Mouse (Mus musculus): ENCODE data around the gene Dnase1. TPM values are rescaled to one million over a fixed set of nuclear protein-coding genes. Genes with fewer than 3 reads are reported as not detected.
"Not testable (repeated sequence)": the region's sequence is repeated elsewhere in the genome, so short reads cannot be mapped to it uniquely, and the experiment has no call there.

Dnase1 gene
- total RNA-seq, 2 experiments from 2014 or later: not detected

DNA sequence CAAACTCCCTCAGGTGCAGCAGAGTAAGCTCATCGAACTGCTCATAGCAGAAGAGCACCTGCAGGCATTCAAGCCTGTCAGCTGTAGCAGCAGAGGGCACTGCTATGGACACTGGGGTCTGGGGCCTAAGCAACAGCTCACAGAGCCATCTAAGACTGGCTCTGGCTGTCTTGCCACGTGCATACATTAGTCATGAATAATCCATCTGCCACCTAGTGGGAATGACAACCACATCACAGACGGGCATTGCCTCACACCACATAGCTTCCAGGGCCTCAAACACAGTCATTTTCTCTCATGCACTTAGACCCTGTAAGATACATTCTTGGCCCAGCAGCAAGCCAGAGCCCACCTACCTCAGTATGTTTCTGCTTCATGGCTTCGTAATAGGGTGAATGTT lies 8.8 kb downstream of the Dnase1 start:
- no peak for DNase-seq

DNA sequence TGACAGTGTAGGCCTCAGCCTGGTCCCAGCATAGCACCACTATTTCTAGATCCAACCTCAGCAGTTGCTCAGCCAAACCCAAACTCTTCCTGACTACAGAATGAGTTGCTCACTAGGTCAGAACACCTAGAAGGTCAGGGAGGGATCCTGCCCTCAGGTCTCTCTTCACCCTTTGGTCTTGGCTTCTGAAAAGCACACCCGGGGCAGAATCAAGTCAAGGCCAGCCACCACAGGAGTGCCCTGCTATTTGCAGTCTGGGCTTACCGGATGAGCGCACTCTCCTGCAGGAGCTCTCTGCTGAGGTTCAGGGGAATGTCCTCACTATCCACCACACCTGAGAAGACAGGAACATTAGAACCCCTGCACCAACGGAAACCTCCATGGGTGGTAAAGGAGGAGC lies 15.9 kb downstream of the Dnase1 start:
- no peak for DNase-seq

DNA sequence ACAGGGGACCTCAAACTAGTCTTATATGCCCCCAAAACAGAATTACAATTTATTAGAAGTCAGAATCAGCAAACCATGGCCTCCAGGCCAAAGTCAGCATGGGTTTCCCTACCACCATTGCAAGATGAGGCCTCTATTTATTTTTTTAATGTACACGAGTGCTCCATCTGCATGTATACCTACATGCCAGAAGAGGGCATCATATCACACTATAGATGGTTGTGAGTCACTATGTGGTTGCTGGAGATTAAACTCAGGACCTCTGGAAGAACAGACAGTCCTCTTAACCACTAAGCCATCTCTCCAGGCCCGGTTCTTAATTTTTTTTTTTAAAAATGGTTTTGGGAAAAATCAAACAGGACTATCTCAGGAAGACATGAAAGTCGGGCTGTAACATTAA lies 17.1 kb downstream of the Dnase1 start:
- DNase-seq: no peak

DNA sequence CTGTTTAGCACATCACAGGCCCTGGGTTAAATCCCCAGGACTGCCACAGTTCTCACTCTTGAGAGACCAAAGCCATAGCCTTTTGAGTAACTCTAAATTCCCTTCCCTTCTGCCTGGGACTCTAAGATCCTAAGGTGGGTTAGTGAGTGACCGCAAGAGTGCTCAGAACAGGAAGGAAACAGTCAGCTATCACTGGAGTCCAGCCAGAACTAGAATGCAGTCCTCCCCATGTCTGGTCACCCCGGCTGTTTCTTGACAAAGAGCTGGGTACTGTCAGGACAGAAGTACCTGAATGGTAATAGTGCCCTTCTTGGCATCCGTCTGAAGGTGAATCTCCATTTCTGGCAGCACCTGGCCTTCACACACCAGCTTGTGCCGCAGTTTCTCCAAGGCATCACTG lies 28.2 kb downstream of the Dnase1 start:
- DNase-seq: no peak

DNA sequence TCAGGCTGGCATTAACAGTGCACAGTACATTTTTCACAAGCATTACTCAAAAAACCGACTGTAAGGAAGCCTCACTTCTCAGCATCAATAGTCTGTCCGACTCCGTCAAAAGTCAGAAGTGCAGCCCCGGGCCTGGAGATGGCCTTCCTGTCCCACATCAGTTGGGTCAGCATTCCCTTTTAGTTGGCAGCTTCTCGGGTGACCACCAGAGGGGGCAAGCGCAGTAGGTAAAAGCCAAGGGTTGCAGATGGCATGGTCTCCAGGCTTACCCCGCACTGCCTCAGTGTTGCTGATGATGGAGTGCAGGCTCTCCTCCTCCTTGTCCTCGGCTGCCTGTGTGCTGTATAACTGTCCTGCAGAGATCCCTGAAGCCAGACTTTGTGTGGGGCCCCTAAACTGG lies 31.8 kb downstream of the Dnase1 start:
- DNase-seq: peak; percentile 56

DNA sequence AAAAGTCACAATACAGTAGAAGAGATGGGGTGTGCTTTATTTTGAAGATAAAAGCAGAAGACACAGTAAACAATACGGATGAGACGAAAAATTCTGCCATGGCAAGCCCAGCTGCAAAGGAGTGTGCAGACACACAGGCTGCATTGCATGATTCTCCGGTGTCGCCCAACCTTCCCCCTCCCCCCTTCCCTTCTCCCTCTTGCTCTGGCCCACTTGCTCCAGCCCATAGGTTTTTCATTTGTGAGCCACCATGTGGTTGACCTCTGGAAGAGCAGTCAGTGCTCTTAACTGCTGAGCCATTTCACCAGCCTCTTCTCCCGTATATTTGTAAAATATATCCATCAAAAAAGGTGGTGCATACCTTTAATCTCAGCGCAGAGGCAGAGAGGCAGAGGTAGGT lies 37.6 kb downstream of the Dnase1 start:
- no peak for DNase-seq

DNA sequence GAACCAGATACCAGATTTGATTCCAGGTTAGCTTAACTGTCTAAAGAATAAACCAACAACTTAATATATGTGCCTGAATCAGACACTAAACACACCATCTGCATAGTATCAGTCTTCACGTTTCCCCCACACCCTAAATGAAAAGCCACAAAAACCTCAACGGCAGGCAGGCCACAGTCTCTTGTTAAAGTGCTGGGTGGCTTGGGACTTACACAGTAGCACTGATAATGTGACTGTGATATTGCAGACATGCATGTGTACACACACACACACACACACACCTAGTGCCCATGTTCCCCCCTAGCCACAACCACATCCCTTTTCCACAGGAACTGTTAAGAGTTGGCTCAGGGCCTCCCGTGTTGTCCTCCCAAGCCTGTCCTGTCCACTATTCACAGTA lies 38.1 kb downstream of the Dnase1 start:
- no peak for DNase-seq

GRCm38 (mm10) chr16:4077384-4078061 lies 40.8 kb downstream of the Dnase1 start, which contains the start of gene Trap1:
Trap1 (minus strand) TSS chr16:4077827.
- peak; percentile 95 for DNase-seq

DNA sequence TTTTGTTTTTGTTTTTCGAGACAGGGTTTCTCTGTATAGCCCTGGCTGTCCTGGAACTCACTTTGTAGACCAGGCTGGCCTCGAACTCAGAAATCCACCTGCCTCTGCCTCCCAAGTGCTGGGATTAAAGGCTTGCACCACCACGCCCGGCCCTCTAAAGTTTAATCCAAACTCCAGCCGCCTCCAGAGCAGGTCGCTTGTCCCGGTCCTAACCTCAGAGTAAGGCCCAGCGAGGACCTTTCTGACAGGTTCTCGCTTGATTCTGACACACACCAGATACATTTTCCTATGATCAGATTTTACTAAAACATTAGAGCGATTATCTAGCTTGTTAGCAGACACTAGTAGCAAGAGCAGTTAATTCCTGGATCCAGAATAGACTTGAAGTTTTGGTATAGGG lies 41.6 kb downstream of the Dnase1 start:
- not testable (repeated sequence) for DNase-seq

DNA sequence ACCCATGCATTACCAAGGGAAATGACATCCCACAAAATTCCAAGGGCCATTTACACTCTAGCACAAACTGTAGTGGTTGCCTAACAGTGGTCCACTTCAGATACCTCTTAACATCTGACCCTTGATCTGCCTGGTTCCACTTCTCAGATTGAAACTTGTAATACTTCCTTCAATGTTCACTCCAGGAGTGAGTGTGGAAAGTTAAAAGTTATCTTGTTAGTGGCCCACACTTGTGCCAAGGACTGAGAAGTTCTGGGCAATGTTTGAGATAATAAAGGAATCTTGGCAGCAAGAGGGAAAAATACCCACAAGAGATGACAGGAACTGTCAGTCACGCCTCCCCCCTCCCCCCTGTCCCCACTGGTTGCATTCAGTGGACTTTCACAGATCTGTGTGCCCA lies 42.9 kb downstream of the Dnase1 start:
- no peak for DNase-seq

GRCm38 (mm10) chr16:4080419-4080818 lies 43.7 kb downstream of the Dnase1 start:
- DNase-seq: not testable (repeated sequence)

DNA sequence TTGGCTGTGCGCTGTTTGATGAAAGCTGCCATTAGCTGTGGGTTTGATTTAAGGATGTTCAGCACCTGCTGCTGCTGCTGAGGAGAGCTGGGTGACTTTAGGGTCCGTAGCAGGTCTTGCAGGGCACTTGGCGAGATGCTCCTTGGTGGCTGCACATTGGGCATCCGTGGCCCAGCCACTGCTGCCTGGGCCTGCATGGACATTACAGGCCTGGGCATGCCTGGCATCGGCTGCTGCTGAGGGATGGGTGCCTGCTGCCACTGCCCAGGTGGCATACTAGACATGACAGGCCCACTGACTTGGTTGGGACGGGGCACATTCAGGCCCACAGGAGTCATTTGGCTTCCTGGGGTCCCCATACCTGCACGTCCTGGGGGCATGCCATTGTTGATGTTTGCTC lies 48.3 kb downstream of the Dnase1 start:
- no peak for DNase-seq

DNA sequence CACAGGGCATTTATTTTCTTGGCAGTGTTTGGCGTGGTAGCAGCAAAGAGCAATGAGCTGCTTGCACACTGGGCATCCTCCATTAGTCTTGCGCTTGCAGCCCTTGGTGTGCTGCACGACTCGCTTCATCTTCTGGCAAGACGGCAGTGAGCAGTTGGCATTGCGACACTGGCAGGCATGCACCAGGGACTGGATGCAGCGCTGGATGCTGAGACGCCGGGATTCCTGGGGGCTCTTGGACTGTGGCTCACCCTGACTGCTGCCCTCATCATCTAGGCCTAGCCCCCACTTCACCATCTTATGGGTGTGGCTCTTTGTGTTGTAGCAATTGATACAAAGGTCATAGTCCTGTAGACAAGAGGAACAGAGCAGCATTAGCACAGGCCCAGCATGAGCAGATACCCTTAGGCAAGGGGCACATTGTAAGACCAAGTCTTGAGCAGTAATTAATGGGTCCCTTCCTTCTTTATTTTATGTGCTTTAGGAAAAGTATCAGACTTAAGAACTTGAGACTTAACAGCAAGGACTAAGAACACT lies 49.2 kb downstream of the Dnase1 start:
- DNase-seq: no peak

GRCm38 (mm10) chr16:4087214-4087913 lies 50.6 kb downstream of the Dnase1 start:
- no peak for DNase-seq

Small RNAs within 50 kb of the gene (microRNA-seq; reads per million reads assigned to microRNA genes)
- 0 reads per million in 2 experiments for gene Gm23413

Other genes with a start within 250 kb of the Dnase1 start
- not detected for gene Olfr15, start 206.1 kb upstream of the Dnase1 start, total RNA-seq (2021)
- gene Zfp174, start 189.7 kb upstream of the Dnase1 start, total RNA-seq (2021): 1 to 10 TPM; 1.2 to 1.6 TPM
- 10 to 100 TPM; 31.5 to 34.3 TPM for gene Naa60, start 164.6 kb upstream of the Dnase1 start, total RNA-seq (2021)
- gene Zfp597, start 152.4 kb upstream of the Dnase1 start, total RNA-seq (2021): 1 to 10 TPM; 7.0 to 8.9 TPM
- gene Gm20695, start 152.3 kb upstream of the Dnase1 start, total RNA-seq (2021): 1 to 10 TPM in 1 of 2 experiments, under 1 TPM in 1; 0.61 to 1.0 TPM
- 1 to 10 TPM; 1.3 to 2.7 TPM for gene 1700037C18Rik, start 128.3 kb upstream of the Dnase1 start, total RNA-seq (2021)
- gene Cluap1, start 128.1 kb upstream of the Dnase1 start, total RNA-seq (2021): 1 to 10 TPM; 6.8 to 7.7 TPM
- 1 to 10 TPM; 4.3 to 5.1 TPM for gene Nlrc3, start 60.3 kb upstream of the Dnase1 start, total RNA-seq (2021)
- 10 to 100 TPM; 10.2 to 15.7 TPM for gene Slx4, start 33.2 kb upstream of the Dnase1 start, total RNA-seq (2021)
- 10 to 100 TPM; 77.6 to 85.0 TPM for gene Trap1, start 40.9 kb downstream of the Dnase1 start, total RNA-seq (2021)
- 10 to 100 TPM; 39.3 to 47.6 TPM for gene Crebbp, start 177.1 kb downstream of the Dnase1 start, total RNA-seq (2021)

All from gastrocnemius, postnatal 10 days (tissue).